Comparison of ENCODE assay signal across 18 mouse cellular contexts in the genomic region with DNA sequence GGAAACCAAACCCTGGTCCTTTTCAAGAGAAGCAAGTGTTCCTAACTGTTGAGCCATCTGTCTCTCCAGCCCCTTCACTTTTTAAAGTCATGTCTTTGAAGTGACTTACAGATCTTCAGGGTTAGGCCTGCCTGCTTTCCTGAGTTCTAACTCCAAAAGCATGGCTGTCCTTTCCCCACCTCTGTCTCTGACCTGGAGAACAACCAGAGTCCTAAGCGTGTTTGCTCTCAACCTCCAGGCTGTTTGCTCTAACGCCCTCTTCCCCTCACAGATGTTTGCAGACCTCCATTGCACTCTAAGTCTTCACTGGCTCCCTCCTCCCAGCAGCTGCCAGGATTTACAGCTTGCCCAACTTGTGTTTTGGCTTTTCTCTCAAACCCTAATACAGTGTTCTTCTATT.
"Had no signal": no experiment of that assay in that cellular context is flagged by ENCODE, and none has a peak within 500 bp of the region (broad histone marks: within the 10 kb centered on the region; RNA-seq: fewer than 3 reads in every experiment).

No protein-coding gene starts in this region.

- H3K9ac ChIP-seq: limb, embryonic 13.5 days; liver, embryonic 12.5 days; liver, embryonic 15.5 days; lung, embryonic 15.5 days; stomach, embryonic 15.5 days had no signal

- H3K36me3 ChIP-seq: limb, embryonic 10.5 days; limb, embryonic 13.5 days; lung, embryonic 15.5 days; stomach, embryonic 15.5 days had no signal

- ATAC-seq: hindbrain, postnatal 0 days; inflammation-experienced regulatory T-cells, adult 6 months; liver, embryonic 12.5 days had no signal

- DNase-seq: kidney, adult 18-20 months; kidney, adult 9 months; layer of hippocampus, adult 9-11 months; liver; lung, adult 18-20 months; midbrain, embryonic 14.5 days; thymus, adult 18-20 months; thymus, postnatal 36 days had no signal

- H3K27ac ChIP-seq: hindbrain, postnatal 0 days; layer of hippocampus, adult 2 months; limb, embryonic 10.5 days; limb, embryonic 13.5 days; liver, embryonic 12.5 days; liver, embryonic 15.5 days; lung, embryonic 15.5 days had no signal

- H3K4me1 ChIP-seq: liver, embryonic 12.5 days; liver, embryonic 15.5 days had no signal

- H3K4me3 ChIP-seq: layer of hippocampus, adult 2 months; limb, embryonic 10.5 days; limb, embryonic 13.5 days; liver, embryonic 12.5 days; liver, embryonic 15.5 days; lung, embryonic 15.5 days; stomach, embryonic 15.5 days had no signal

- H3K4me2 ChIP-seq: limb, embryonic 13.5 days; liver, embryonic 12.5 days; liver, embryonic 15.5 days; lung, embryonic 15.5 days; midbrain, embryonic 11.5 days; stomach, embryonic 15.5 days had no signal

- H3K9me3 ChIP-seq: limb, embryonic 10.5 days; limb, embryonic 13.5 days; liver, embryonic 12.5 days; liver, embryonic 15.5 days; lung, embryonic 15.5 days; stomach, embryonic 15.5 days had no signal

- H3K27me3 ChIP-seq: limb, embryonic 13.5 days; liver, embryonic 12.5 days; liver, embryonic 15.5 days; lung, embryonic 15.5 days; stomach, embryonic 15.5 days had no signal
